Mouse (Mus musculus) liver (tissue): ENCODE results near the gene Camk2d.

Experiments
- DNase-seq: peaks from one replicate; pipeline ENCODE4 v3.0.0-alpha.2; 2020; ENCODE audit warnings: mixed read lengths

Gene Camk2d

DNA sequence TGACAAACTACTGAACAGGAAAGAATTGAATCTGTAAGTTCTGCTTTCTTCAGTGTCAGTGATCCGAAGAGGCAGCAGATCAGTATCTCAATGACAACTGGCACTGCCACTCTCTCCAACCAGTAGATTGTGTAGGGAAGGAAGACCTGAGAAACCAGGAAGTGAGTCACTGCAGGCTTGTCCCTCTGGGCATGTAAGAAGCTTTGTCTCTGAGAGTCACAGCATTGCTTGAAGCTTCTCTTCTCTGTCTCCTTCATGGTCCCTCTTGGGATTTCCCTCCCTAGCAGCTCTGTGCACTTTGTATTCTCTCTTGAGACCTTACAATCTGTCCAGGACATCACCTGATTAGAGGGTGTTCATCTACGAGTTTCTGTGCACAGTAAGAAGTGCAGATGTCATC, 233.7 kb downstream of the Camk2d start:
- no peak for DNase-seq

DNA sequence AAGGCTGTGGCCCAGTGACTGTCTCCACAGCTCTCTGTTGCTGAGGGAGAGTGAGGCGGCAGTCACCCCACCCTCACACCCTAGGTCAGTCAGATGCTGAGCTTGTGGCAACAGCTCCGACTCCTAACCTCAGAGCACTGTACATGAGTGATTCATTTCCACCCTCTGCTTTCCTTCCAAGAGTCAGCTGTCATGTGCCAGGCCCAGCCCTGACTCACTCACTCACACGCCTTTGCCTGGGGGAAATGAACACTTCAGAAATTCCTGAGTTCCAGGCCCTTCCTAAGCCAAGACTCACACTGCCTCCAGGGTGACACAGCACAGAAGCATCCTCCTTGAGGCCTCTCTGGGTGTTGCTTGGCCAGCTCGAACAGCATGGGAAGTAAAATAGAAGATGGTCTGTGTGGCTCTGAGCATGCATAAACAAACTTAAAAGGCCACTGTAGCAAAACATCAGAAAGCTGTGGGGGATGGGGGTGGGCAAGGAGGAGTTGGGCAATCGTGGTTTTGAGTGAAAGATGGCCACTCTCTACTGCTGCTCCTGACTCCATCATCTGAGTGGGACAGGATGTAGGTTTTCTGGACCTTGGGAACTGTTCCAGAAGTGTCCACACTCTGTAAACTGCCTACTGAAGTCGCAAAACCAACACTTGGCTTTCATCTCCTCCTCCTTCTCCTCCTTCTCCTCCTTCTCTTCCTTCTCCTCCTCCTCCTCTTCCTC, 235.5 kb downstream of the Camk2d start:
- no peak for DNase-seq

DNA sequence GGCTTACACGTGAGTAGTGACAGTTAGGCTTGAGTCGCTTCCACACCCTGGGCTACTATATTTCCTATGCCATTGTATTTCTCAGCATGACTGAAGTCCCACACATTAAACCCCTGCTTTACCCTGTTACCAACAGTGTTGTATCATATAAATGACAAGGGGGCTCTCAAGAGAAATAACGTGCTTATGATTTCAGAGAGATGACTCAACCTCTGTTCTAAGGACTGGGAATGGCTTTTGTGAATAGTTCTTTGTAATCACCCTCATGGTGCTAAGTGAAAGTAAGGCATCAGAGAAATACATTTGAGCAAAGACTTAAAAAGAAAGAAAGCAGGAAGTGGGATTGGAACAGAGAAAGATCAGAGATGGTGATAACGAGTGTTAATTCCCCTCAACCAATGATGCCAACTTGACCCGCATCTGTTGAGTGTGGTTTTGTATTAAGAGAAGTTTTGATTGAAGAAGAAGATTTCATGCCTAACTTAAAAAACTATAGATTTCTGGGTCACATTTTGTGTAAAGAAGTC, 238.6 kb downstream of the Camk2d start:
- DNase-seq = no peak

DNA sequence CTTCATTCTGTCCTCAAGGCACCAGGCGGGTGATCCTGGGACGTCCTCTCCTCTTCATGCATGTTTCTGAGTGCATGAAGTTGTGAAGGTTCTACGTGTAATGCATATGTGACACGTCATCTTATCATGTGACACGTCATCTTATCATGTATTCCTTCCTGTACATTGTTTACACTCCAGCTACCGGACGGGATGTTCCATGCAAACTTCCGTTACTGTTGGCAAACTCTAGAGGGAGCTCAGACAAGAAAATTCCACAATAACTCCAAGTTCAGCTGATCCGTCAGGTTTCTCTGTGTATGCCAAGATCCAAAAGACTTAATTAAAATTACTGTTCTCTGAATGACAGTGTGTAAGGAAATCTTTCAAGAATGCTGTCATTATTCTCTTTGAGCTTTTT, 246.7 kb downstream of the Camk2d start:
- no peak for DNase-seq

DNA sequence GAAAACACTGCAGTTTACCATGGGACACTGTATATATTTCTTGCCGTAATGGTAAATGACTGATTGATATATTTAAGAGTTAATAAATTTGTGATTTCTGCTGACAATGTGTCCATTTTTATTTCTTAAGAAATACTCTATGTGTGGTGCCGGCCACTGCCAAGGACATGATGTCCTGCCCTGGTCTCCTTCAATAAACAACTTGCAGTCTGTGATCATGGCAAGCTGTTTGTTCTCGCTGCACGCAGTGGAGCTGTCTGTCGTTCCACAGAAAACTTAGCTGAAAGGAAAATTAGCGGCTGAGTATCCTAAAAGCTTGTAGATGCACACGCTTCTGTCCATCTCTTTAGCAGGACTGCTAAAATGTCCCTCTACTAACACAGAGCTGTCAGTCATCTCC, 248.7 kb downstream of the Camk2d start:
- DNase-seq = no peak

DNA sequence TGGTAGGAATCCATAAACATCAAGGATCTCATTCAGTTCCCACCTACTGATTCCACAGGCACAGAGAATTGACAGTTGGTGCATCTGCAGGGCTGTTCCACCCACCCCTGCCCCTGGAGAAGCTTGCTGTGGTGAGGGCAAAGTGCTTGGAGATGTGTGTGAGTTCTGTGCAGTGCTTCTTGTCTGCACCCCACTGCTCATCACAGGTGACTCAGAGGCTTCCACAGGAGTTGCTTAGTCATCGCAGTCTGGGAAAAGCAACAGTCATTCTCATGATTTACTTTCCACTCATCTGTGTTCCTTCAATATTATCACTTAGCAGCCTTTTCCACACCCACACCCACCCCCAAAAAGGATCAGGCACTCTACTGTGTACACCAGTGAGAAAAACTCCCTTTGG, 252.0 kb downstream of the Camk2d start:
- DNase-seq = no peak

DNA sequence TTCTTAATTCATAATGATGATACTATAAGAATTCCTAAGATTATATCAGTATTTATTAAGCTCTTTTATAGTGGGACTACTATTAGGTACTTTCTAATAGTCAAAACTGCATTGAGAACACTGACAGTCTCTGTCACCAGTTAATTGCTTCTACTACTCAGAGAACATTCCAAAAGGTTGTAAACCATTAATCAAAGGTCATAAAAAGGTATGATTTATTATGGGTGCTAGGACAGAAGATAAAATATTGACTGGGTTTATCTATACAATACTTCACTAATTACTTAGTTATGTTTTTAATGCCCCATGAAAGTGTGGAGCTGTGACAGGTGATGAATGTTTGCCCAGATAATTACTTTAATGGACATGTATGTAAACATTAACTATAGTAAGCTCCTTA, 264.3 kb downstream of the Camk2d start:
- no peak for DNase-seq

DNA sequence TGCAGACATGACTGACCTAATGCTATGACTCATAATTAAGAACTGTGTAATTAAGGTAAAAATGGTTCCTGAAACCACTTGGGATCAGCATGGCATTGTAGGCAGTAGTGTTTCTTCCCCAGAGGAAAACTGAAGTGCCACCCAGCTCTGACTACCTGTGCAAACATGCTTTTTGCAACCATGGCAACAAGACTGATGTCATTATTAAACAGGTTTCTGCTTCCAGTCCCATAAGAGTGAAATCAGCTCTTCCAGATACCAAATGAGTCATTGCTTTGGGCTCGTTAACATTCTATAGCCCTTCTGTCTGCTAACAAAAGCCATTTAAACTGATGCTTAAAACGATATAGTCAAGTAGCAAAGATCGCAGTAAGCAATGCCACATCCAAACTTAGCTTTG, 273.5 kb downstream of the Camk2d start:
- no peak for DNase-seq

DNA sequence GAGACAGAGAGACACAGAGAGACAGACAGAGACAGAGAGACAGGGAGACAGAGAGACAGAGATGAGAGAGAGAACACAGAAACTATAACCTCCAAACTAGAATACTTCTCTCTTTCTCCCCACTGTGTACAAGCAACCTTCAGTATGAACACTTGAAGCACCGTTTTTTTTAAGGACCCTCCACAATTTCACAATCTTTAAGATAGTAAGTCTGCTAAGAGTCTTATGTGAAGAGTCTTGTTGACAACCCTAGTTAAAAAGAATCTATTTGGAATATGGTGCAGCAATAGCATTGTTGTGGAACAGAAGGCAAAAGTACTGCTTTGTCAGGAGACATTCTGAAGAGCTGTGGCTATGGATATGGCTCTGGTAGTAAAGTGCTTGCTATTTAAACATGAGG, 274.6 kb downstream of the Camk2d start:
- no peak for DNase-seq

DNA sequence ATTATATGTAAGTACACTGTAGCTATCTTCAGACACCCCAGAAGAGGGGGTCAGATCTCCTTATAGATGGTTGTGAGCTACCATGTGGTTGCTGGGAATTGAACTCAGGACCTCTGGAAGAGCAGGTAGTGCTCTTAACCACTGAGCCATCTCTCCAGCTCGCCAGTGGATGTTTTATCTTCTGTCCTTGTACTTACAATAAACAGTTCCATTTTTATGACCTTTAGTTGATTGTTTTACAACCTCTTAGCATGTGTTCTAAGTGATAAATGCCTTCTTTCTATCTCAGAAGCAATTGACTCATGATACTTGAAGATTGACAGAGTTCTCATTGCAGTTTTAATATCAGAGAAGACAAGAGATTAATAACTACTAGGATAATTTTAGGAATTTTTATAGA, 282.1 kb downstream of the Camk2d start:
- DNase-seq = no peak

DNA sequence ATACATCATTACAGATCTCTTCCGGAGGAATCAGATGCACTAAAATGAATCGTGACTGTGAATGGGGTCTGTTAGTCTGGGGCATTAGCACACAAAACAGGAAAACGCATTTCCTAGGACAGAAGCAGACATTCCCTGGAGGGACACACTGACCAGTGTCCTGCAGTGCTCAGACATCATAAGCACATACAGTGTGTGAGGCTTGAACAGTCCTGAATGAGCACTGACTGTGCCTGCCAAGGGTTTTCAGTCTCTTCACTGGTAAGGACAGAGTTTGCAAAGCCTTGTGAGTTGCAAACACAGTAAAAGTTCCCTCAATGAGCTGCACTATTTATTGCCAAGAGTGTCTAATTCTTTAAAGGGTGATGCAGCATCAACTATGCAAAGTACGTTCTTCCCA, 290.0 kb downstream of the Camk2d start:
- DNase-seq = no peak

DNA sequence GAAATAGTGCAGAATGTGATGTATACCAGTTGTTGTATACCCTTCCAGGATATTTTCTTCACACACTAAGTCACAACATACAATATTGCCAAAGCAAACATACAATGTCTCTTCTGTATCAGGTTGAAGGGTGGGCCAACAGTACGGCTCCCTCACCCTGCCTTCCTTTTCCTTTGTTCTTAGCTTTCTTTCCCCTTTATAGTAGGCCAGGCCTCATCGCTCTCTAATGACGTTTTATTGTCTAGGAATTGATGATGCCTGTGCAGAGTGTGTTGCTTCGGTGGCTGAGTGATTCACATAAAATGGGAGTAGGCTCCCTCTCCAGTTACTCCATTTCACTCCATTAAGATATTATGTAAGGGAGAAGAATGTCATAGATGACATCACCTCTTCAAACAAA, 290.5 kb downstream of the Camk2d start:
- no peak for DNase-seq
